24 mouse cellular contexts compared by ENCODE assay signal in genomic region chr1:185629976-185630375, GRCm38 (mm10).
DNase-seq lines count a peak whose midpoint lies in the region; ATAC-seq lines count a peak whose summit lies in the region.
"Had no signal": no experiment of that assay in that cellular context is flagged by ENCODE, and none has a peak within 500 bp of the region (broad histone marks: within the 10 kb centered on the region; RNA-seq: fewer than 3 reads in every experiment).

No protein-coding gene starts in this region.

- no peak overlapping the region for H3K9ac ChIP-seq in lung, embryonic 16.5 days (ENCODE audit: low read length)
- H3K9ac ChIP-seq: embryonic facial prominence, embryonic 12.5 days; forebrain, embryonic 13.5 days; forebrain, embryonic 15.5 days had no signal

- H3K4me1 ChIP-seq in lung, embryonic 16.5 days (replicated peaks; ENCODE audit: control insufficient read depth, insufficient read depth, low read length) = no peaks in the 10 kb centered on the region
- H3K4me1 ChIP-seq: embryonic facial prominence, embryonic 10.5 days; embryonic facial prominence, embryonic 12.5 days; forebrain, embryonic 13.5 days; forebrain, embryonic 15.5 days had no signal

- no peak overlapping the region for H3K27ac ChIP-seq in lung, embryonic 16.5 days (ENCODE audit: low read length)
- H3K27ac ChIP-seq: embryonic facial prominence, embryonic 10.5 days; embryonic facial prominence, embryonic 12.5 days; forebrain, embryonic 13.5 days; forebrain, embryonic 15.5 days had no signal

- peak; percentile 11 for DNase-seq in gastrocnemius, adult 18-20 months (ENCODE audit: low spot score)
- DNase-seq in gastrocnemius, adult 8-10 months (ENCODE audit: low spot score in 2 of 2) = no peak
- DNase-seq in gastrocnemius, postnatal 14 days = peak; percentile 30
- no peak for DNase-seq in gastrocnemius, postnatal 25 days
- no peak for DNase-seq in lung, adult 18-20 months
- DNase-seq: adrenal gland, adult 8-10 months; adrenal gland, postnatal 14 days; adrenal gland, postnatal 36 days; B cell, adult 2 months; cerebellum, adult 11-12 months; cerebellum, adult 2 months; cerebellum, adult 9-10 months; cerebellum, postnatal 10 days; cerebellum, postnatal 25 days had no signal

- no peak overlapping the region for H3K4me2 ChIP-seq in lung, embryonic 16.5 days (ENCODE audit: low read depth, low read length)
- H3K4me2 ChIP-seq: embryonic facial prominence, embryonic 12.5 days; forebrain, embryonic 13.5 days; forebrain, embryonic 15.5 days had no signal

- no peak overlapping the region for H3K4me3 ChIP-seq in lung, embryonic 16.5 days (ENCODE audit: low read length)
- H3K4me3 ChIP-seq: embryonic facial prominence, embryonic 10.5 days; embryonic facial prominence, embryonic 12.5 days; forebrain, embryonic 13.5 days; forebrain, embryonic 15.5 days had no signal

- H3K9me3 ChIP-seq in lung, embryonic 16.5 days (ENCODE audit: control insufficient read depth, low read length) = no peaks in the 10 kb centered on the region
- H3K9me3 ChIP-seq: embryonic facial prominence, embryonic 10.5 days; embryonic facial prominence, embryonic 12.5 days; forebrain, embryonic 13.5 days; forebrain, embryonic 15.5 days; G1E had no signal

- 0 out of 2 replicates have a peak, but pooled peaks have one; percentile 20 for ATAC-seq in lung, embryonic 16.5 days (ENCODE audit: low read depth)
- ATAC-seq: activated CD4-positive, CD25-positive, alpha-beta regulatory T cell, adult 4 months; CD4-positive, CD25-positive, alpha-beta regulatory T cell, adult 4 months; forebrain, embryonic 13.5 days; forebrain, embryonic 15.5 days; Patski had no signal

- no peaks in the 10 kb centered on the region for H3K36me3 ChIP-seq in lung, embryonic 16.5 days (ENCODE audit: control insufficient read depth, insufficient read depth, low read length)
- H3K36me3 ChIP-seq: embryonic facial prominence, embryonic 10.5 days; embryonic facial prominence, embryonic 12.5 days; forebrain, embryonic 15.5 days; G1E had no signal

- 51% methylated on average over 9 of the region's 9 CpGs for WGBS in lung, embryonic 16.5 days

- intact Hi-C loops in gastrocnemius, postnatal 14 days (cut with DNase I; ENCODE audit: low total_unique reads) = no loop called here

- H3K27me3 ChIP-seq in lung, embryonic 16.5 days (ENCODE audit: control insufficient read depth, insufficient read depth, low read depth, low read length) = no peaks in the 10 kb centered on the region
- H3K27me3 ChIP-seq: CH12.LX; embryonic facial prominence, embryonic 12.5 days; forebrain, embryonic 13.5 days; forebrain, embryonic 15.5 days; Patski had no signal

Comparison
In these comparisons a context has a peak if more than half of its experiments do, and no peak if none do; other contexts are left out.
1. DNase-seq: peak in gastrocnemius, adult 18-20 months (single experiment) and gastrocnemius, postnatal 14 days (single experiment); none in gastrocnemius, adult 8-10 months (0 of 2), gastrocnemius, postnatal 25 days (single experiment) and lung, adult 18-20 months (0 of 2).